Mouse (Mus musculus): ENCODE measurements around the gene Chrna3. TPM values are rescaled to one million over a fixed set of nuclear protein-coding genes. Genes with fewer than 3 reads are reported as not detected.
A peak's percentile ranks its signal among the peaks of the same experiment; 100 is the strongest.

Chrna3 gene
- polyA plus RNA-seq, 1 experiment = not detected

GRCm38 (mm10) chr9:55045001-55045400 lies 18.6 kb upstream of the Chrna3 start:
- WGBS = 69% methylated on average over 2 of the region's 2 CpGs
- TF ChIP-seq CTCF (IDR thresholded peaks at IDR 0.05; ENCODE audit: control insufficient read depth, insufficient read depth, low read length) (no peak), POLR2A (IDR thresholded peaks at IDR 0.05; ENCODE audit: borderline replicate concordance, control insufficient read depth, low read depth, low read length) (no peak)

DNA sequence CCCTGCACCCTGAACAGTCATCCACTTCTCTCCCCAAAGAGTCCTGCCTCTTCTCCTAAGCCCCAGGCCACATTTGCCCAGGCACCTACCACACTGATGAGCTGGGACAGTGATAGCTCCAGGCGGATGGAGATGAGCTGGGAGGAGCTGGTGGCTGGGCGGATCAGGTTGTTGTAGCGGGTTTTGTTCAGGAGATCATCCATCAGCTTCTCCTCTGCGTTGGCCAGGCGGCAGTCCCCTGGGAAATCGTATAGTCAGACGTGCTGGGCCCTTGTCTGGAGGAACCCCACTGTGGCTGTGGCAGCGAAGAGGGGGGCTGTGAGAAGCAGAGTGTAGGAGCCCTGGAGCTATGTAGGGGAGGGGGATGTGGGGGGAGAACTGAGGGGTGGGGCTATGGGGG lies 17.3 kb upstream of the Chrna3 start:
- no peak overlapping the region for H3K27ac ChIP-seq (ENCODE audit: control insufficient read depth, insufficient read depth, low read depth, low read length, poor library complexity)
- 76% methylated on average over 8 of the region's 8 CpGs for WGBS

More at GRCm38 (mm10) chr9:55045001-55045400, 18.6 kb upstream of the Chrna3 start:
- no peak overlapping the region for H3K4me3 ChIP-seq (replicated peaks; ENCODE audit: control insufficient read depth, low read depth, low read length)
- H3K27ac ChIP-seq (ENCODE audit: control insufficient read depth, insufficient read depth, low read depth, low read length, poor library complexity) = no peak overlapping the region
- H3K4me1 ChIP-seq (ENCODE audit: control insufficient read depth, insufficient read depth, low read length) = no peaks in the 10 kb centered on the region

DNA sequence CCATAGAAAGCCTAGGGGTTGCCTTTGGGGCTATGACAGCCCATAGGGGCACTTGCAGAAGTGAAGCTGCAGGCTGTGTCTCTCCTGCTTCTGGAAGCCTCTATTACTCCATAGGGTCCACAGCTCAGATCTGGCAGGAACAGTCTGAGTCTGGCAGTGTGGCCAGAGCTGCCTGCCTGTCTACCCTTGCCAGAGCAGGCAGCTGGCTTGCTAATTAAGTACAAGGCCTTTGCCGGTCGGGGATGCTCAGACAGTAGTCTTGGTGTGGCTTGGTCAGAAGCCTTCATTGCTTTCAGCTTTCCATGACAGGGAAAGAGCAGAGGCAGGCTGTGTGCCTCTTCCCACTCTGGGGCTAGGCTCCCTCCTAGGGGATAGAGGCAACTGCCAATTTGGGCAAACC lies 15.0 kb upstream of the Chrna3 start:
- H3K27ac ChIP-seq (ENCODE audit: control insufficient read depth, insufficient read depth, low read depth, low read length, poor library complexity) = no peak overlapping the region
- H3K4me3 ChIP-seq (replicated peaks; ENCODE audit: control insufficient read depth, low read depth, low read length) = no peak overlapping the region
- WGBS = 93% methylated on average over 2 of the region's 2 CpGs
- H3K4me1 ChIP-seq (ENCODE audit: control insufficient read depth, insufficient read depth, low read length) = no peaks in the 10 kb centered on the region; the same call in 1 of the 2 replicates
- no peak for TF ChIP-seq POLR2A (IDR thresholded peaks at IDR 0.05; ENCODE audit: borderline replicate concordance, control insufficient read depth, low read depth, low read length)
- no peak for TF ChIP-seq CTCF (IDR thresholded peaks at IDR 0.05; ENCODE audit: control insufficient read depth, insufficient read depth, low read length)

More for the DNA sequence above, 17.3 kb upstream of the Chrna3 start:
- TF ChIP-seq CTCF (IDR thresholded peaks at IDR 0.05; ENCODE audit: control insufficient read depth, insufficient read depth, low read length) (no peak), POLR2A (IDR thresholded peaks at IDR 0.05; ENCODE audit: borderline replicate concordance, control insufficient read depth, low read depth, low read length) (no peak)
- Histone ChIP-seq H3K4me3 (replicated peaks; ENCODE audit: control insufficient read depth, low read depth, low read length) (no peak overlapping the region), H3K4me1 (ENCODE audit: control insufficient read depth, insufficient read depth, low read length) (no peaks in the 10 kb centered on the region; the same call in 1 of the 2 replicates)

DNA sequence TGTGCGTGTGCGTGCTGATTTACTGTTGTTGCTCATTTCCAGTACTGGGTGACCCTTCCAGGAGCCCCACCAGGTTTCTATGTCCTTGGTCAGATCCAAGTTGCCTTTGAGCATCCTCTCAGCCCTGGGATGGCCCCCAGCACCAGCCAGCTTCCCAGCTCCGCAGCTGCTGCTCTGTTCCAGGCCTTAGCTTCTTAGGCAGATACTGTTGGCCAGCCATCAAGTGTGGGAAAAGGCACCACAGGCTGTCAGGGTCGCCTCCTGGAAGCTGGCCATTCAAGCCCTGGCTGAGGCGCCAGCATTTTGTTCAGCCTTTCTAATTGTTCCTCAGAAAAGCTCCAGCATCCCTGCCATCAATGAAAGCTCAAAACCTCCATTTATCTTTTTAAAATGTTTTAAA lies 13.6 kb upstream of the Chrna3 start:
- no peak overlapping the region for H3K4me3 ChIP-seq (replicated peaks; ENCODE audit: control insufficient read depth, low read depth, low read length)
- no peaks in the 10 kb centered on the region; the same call in 1 of the 2 replicates for H3K4me1 ChIP-seq (ENCODE audit: control insufficient read depth, insufficient read depth, low read length)
- no peak overlapping the region for H3K27ac ChIP-seq (ENCODE audit: control insufficient read depth, insufficient read depth, low read depth, low read length, poor library complexity)
- no peak for TF ChIP-seq POLR2A (IDR thresholded peaks at IDR 0.05; ENCODE audit: borderline replicate concordance, control insufficient read depth, low read depth, low read length)
- TF ChIP-seq CTCF (IDR thresholded peaks at IDR 0.05; ENCODE audit: control insufficient read depth, insufficient read depth, low read length) = no peak
- WGBS = 72% methylated on average over 5 of the region's 5 CpGs

DNA sequence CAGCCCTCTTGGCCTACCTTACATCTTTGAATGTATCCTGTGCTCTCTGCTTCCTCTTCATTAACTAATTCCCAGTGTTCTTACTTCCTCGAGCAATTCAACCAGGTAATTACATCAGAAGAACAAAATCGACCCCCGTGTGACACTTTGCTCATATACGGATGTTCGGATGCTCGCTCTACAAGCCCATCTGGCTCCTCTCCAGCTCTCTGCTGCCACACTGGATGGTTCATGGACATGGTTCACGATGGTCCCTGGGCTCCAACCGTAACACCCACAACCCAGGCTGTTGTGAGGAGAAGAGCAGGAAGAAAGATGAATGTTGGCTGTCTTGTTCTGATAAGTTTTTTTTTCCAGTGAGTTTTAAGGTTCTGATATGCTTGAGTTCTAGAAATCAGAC lies 12.6 kb upstream of the Chrna3 start:
- H3K27ac ChIP-seq (ENCODE audit: control insufficient read depth, insufficient read depth, low read depth, low read length, poor library complexity) = no peak overlapping the region
- no peak overlapping the region for H3K4me3 ChIP-seq (replicated peaks; ENCODE audit: control insufficient read depth, low read depth, low read length)
- 79% methylated on average over 8 of the region's 8 CpGs for WGBS
- TF ChIP-seq POLR2A (IDR thresholded peaks at IDR 0.05; ENCODE audit: borderline replicate concordance, control insufficient read depth, low read depth, low read length) (no peak), CTCF (IDR thresholded peaks at IDR 0.05; ENCODE audit: control insufficient read depth, insufficient read depth, low read length) (no peak)
- no peaks in the 10 kb centered on the region; the same call in 1 of the 2 replicates for H3K4me1 ChIP-seq (ENCODE audit: control insufficient read depth, insufficient read depth, low read length)

- TF ChIP-seq CTCF (IDR thresholded peaks at IDR 0.05; ENCODE audit: control insufficient read depth, insufficient read depth, low read length) (no peak), POLR2A (IDR thresholded peaks at IDR 0.05; ENCODE audit: borderline replicate concordance, control insufficient read depth, low read depth, low read length) (no peak)
- Histone ChIP-seq H3K4me3 (replicated peaks; ENCODE audit: control insufficient read depth, low read depth, low read length) (no peak overlapping the region), H3K27ac (ENCODE audit: control insufficient read depth, insufficient read depth, low read depth, low read length, poor library complexity) (no peak overlapping the region), H3K4me1 (ENCODE audit: control insufficient read depth, insufficient read depth, low read length) (no peaks in the 10 kb centered on the region)
- WGBS = 63% methylated on average over 6 of the region's 6 CpGs
Observed at GRCm38 (mm10) chr9:55031435-55032167, 5.2 kb upstream of the Chrna3 start.

DNA sequence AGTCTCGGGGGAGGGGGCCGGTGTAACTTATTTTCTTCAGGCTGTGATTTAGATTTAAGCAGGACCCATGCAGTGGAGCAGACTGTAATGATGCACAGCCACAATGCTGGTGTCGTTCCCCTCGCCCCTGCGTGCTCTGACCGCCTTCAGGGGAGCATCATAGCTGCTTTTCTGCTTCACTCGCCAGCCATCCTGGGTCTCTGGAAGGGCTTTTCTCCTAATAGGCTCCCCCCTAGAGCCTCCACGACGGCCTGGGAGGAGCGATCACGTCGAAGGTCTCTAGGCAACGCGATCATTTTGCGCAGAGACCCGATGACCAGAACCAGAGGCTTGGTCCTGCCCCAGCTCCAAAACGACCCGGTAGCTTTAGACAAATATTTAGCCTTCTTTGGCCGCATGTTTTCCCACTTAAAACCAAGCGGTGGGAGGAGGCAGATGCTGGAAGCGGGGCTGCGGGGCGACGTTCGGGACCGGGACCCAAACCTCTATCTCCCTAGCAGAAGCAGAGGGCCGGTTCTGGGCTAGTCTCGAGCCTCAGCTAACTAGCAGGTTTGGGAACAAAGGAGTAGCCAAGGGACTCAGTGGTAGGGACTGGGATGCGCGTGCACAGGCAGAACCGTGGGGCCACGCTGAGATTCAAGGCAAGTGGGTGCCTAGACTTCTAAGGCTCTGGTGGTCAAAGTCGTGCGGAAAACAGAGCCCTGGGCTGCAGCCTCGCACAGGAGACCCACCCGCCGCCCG lies 658 bp downstream of the Chrna3 start:
- Histone ChIP-seq H3K4me3 (replicated peaks; ENCODE audit: control insufficient read depth, low read depth, low read length) (no peak overlapping the region), H3K27ac (ENCODE audit: control insufficient read depth, insufficient read depth, low read depth, low read length, poor library complexity) (no peak overlapping the region), H3K4me1 (ENCODE audit: control insufficient read depth, insufficient read depth, low read length) (no peaks in the 10 kb centered on the region)
- 16% methylated on average over 38 of the region's 38 CpGs for WGBS
- TF ChIP-seq POLR2A (IDR thresholded peaks at IDR 0.05; ENCODE audit: borderline replicate concordance, control insufficient read depth, low read depth, low read length) (no peak), CTCF (IDR thresholded peaks at IDR 0.05; ENCODE audit: control insufficient read depth, insufficient read depth, low read length) (no peak)

GRCm38 (mm10) chr9:55023902-55024583 lies 2.3 kb downstream of the Chrna3 start:
- H3K4me1 ChIP-seq (ENCODE audit: control insufficient read depth, insufficient read depth, low read length) = no peaks in the 10 kb centered on the region
- WGBS = 43% methylated on average over 13 of the region's 13 CpGs
- H3K27ac ChIP-seq (ENCODE audit: control insufficient read depth, insufficient read depth, low read depth, low read length, poor library complexity) = no peak overlapping the region; the same call in 1 of the 2 replicates
- no peak overlapping the region for H3K4me3 ChIP-seq (replicated peaks; ENCODE audit: control insufficient read depth, low read depth, low read length)
- TF ChIP-seq CTCF (IDR thresholded peaks at IDR 0.05; ENCODE audit: control insufficient read depth, insufficient read depth, low read length) (peak; percentile 65), POLR2A (IDR thresholded peaks at IDR 0.05; ENCODE audit: borderline replicate concordance, control insufficient read depth, low read depth, low read length) (no peak)
